Mouse (Mus musculus) limb, embryonic 11.5 days (tissue): ENCODE results near the gene Trf. TPM values are rescaled to one million over a fixed set of nuclear protein-coding genes. Genes with fewer than 3 reads are reported as not detected.

Experiments
- ATAC-seq: fragments of 200-750 bp; cut with Nextera tagmentation; 2 replicates; pipeline ENCODE4 v1.8.0; 2017; ENCODE audit warnings: low read depth; ENCODE audit not compliant: insufficient number of reproducible peaks, low FRiP score, low TSS enrichment
- DNase-seq: peaks from one replicate; pipeline ENCODE4 v3.0.0-alpha.2; 2015; ENCODE audit warnings: low spot score
- H3K27ac ChIP-seq: fragments of 300-500 bp; sonication (generic); replicated peaks from 2 replicates; pipeline ENCODE4 v1.5.1; 2014; ENCODE audit warnings: low read depth, mild to moderate bottlenecking, low read length
- H3K27me3 ChIP-seq: fragments of 300-500 bp; sonication (generic); 2 replicates; pipeline ENCODE4 v1.6.1; 2014; ENCODE audit warnings: mild to moderate bottlenecking, low read length, mixed read lengths; ENCODE audit not compliant: control insufficient read depth, insufficient read depth
- H3K36me3 ChIP-seq: fragments of 300-500 bp; sonication (generic); 2 replicates; pipeline ENCODE4 v1.6.1; 2014; ENCODE audit warnings: mild to moderate bottlenecking, low read length, moderate library complexity, mixed read lengths; ENCODE audit not compliant: control insufficient read depth, insufficient read depth
- H3K4me1 ChIP-seq: fragments of 300-500 bp; sonication (generic); 2 replicates; pipeline ENCODE4 v1.6.1; 2014; ENCODE audit warnings: low read length, mixed read lengths; ENCODE audit not compliant: control insufficient read depth, insufficient read depth
- H3K4me2 ChIP-seq: fragments of 300-500 bp; sonication (generic); 2 replicates; pipeline ENCODE4 v1.6.1; 2014; ENCODE audit warnings: low read depth, mild to moderate bottlenecking, moderate library complexity; ENCODE audit not compliant: severe bottlenecking
- H3K4me3 ChIP-seq: fragments of 300-500 bp; sonication (generic); 2 replicates; pipeline ENCODE4 v1.5.1; 2014; ENCODE audit warnings: low read depth, low read length
- H3K9ac ChIP-seq: fragments of 300-500 bp; sonication (generic); 2 replicates; pipeline ENCODE4 v1.6.1; 2014; ENCODE audit warnings: mild to moderate bottlenecking, low read length
- H3K9me3 ChIP-seq: fragments of 300-500 bp; sonication (generic); 2 replicates; pipeline ENCODE4 v1.6.1; 2016; ENCODE audit warnings: low read length; ENCODE audit not compliant: control insufficient read depth
- WGBS: fragments of 180-500 bp; shearing (Covaris S2); extraction: QIAGEN DNeasy Blood & Tissue Kit; methylation state at CpG from one replicate; pipeline ENCODE4 v1.1.7; 2014; 5-methylcytosine and 5-hydroxymethylcytosine counted together
- polyA plus RNA-seq: library from polyadenylated mRNA; unstranded; fragments of >200 nt; fragmentation: Nextera tagmentation; extraction: Ambion mirVana; gene quantifications from 2 replicates; pipeline ENCODE4 v1.2.1, GENCODE M21; 2014

Gene Trf
- polyA plus RNA-seq, 1 experiment from 2014 or later: 9.7 TPM

DNA sequence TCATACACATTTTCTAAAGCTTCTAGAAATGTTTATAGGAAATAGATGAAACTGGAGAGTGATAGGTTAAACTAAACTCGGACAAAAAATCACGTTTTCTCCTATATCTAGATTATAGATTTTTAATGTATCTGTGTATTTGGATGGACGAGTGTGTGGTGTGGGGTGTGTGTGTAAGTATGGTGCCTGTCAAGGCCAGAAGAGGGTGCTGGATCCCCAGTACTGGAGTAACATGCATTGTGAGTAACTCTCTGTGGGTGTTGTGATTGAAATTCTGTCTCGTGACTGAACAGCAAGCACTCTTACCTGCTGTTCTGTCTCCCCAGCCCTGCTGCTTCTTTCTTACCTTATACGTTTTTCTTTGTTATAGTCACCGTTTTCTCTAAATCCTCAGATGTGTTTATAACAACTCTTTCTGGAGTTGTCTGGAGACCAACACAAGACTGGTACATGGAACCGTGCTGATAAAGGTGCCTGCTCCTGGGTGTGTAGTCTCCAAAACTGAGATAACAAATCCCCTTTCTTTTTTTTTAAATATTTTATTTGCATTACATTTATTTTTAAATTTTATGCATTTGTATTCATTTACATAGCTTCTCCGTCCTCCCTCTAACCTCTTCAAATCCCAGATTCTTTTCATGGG, 16.4 kb upstream of the Trf start:
- Histone ChIP-seq H3K27me3 (no peaks in the 10 kb centered on the region), H3K27ac (no peak overlapping the region), H3K36me3 (no peaks in the 10 kb centered on the region), H3K4me3 (no peak overlapping the region), H3K4me1 (no peaks in the 10 kb centered on the region), H3K9me3 (no peaks in the 10 kb centered on the region), H3K4me2 (no peak overlapping the region), H3K9ac (no peak overlapping the region)
- WGBS: 87% methylated on average over 8 of the region's 8 CpGs
- DNase-seq (no peak), ATAC-seq (no peak)

DNA sequence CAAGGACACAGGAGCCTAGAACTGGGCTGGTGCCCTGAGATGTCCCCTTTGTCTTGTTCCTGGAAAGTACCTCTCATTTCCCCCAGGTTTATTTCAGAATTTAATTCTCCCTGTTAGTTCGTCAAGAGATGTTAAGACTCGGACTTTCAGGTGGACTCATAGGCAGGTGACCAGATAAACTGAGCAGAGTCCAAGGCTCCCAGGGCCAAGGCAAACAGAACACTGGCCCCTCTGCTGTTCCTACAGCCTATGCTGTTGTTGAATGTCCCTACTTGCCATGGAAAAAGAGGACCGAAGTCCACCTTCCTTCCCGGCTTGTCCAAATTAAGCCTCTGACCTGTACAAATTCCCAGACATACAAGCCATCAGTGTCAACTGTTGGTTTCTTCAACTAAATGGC, 13.4 kb upstream of the Trf start:
- WGBS: 88% methylated on average over 4 of the region's 4 CpGs

DNA sequence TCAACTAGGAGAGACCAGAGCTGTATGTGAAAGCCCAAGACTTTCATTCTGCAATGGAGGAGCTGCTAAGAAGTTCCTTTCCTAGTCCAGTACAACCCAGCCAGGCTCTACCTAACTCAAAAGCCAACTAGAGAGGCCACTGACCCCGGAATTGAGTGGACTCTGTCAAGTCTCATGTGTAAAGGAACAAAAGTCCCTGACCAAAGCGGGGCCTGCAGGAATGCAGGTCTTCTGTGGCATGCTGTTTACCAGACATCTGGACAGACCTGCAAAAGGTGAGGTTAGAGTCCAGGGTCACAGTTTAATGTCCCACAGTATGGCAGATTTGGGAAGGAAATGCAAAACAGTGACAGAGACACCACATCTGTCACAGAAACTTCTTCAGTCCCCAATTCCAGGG, 11.0 kb upstream of the Trf start:
- H3K36me3 ChIP-seq: no peaks in the 10 kb centered on the region
- H3K4me3 ChIP-seq: no peak overlapping the region
- H3K9ac ChIP-seq: no peak overlapping the region
- no peak for DNase-seq
- no peaks in the 10 kb centered on the region for H3K4me1 ChIP-seq
- no peak for ATAC-seq
- H3K9me3 ChIP-seq: no peaks in the 10 kb centered on the region
- H3K4me2 ChIP-seq: no peak overlapping the region
- 74% methylated on average over 2 of the region's 2 CpGs for WGBS
- H3K27ac ChIP-seq: no peak overlapping the region
- no peaks in the 10 kb centered on the region for H3K27me3 ChIP-seq

More for the DNA sequence above, 13.4 kb upstream of the Trf start:
- Histone ChIP-seq H3K27me3 (no peaks in the 10 kb centered on the region), H3K27ac (no peak overlapping the region), H3K4me3 (no peak overlapping the region), H3K36me3 (no peaks in the 10 kb centered on the region), H3K4me2 (no peak overlapping the region), H3K9ac (no peak overlapping the region), H3K9me3 (no peaks in the 10 kb centered on the region), H3K4me1 (no peaks in the 10 kb centered on the region)
- DNase-seq (no peak), ATAC-seq (no peak)

DNA sequence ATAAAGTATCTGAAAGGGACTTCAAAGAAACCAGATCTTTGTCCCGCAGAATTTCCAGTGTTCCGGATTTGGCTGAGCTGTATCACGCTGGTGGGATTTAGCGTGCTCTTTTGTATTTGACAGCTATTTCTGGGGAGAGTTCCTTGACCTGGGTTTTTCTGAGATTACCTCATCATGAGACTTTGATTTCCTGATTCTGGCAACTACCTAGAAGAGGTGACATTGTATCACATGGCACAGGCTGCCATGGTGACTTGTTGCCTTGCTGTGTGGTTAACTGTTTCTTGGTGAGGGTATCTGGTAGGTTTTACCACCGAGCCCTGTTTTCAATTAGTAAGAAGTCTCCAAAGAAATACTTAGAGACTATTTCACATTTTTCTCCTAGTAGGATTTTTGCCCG, 9.2 kb upstream of the Trf start:
- Histone ChIP-seq H3K36me3 (no peaks in the 10 kb centered on the region), H3K9ac (no peak overlapping the region), H3K4me2 (no peak overlapping the region), H3K4me3 (no peak overlapping the region), H3K27me3 (no peaks in the 10 kb centered on the region), H3K9me3 (no peaks in the 10 kb centered on the region), H3K4me1 (no peaks in the 10 kb centered on the region), H3K27ac (no peak overlapping the region)
- WGBS: 83% methylated on average over 6 of the region's 6 CpGs
- DNase-seq: no peak
- no peak for ATAC-seq

DNA sequence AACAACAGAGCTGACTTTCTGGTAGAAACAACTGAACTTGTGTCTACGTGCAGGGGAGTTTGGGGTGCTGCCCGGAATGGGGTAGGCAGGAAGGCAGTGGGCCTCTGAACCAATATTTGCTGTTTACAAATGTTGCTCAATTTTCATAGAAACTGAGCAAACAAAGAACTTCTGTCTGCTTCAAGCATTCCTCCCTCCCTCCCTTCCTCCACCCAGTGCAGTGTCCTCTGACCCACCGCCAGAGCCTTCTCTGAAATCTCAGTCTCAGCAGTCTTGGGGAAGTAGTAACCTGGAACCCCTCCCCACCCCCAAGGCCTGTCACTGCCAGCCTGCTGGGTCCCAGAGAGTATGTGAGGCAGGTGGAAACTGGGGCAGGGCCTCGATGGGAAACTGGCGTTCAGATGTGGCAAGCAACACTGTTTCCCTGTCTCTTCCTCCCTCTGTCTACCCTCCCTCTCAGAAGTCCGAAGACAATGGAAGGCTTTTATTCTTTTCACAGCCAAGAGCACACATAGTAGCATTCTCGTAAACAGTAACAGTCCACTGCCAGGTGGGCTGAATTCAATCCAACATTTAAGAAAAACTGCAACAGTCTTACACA, 4.4 kb upstream of the Trf start:
- no peak overlapping the region for H3K27ac ChIP-seq
- 77% methylated on average over 7 of the region's 7 CpGs for WGBS
- DNase-seq: no peak

DNA sequence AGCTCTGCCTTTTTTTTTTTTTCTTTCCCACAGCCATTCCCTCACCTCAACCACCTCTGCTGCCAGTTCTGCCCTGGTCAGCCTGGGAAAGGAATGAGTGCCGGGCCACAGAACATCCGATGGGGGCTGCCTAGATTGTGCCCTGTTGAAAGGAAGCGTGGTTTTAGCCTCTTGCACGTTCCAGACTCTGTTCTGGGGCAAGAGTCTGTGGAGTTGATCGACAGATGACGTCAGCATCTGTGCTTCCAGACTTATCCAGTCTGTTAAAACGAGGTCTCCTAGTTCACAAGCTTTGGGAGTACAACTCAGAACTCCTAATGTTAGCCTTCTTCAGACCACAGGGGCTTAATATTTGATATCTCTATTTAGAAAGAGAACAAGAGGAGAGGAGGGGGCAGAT, 3.8 kb upstream of the Trf start:
- DNase-seq (no peak), ATAC-seq (no peak)
- H3K9me3 ChIP-seq: no peaks in the 10 kb centered on the region
- H3K4me2 ChIP-seq: no peak overlapping the region
- H3K4me1 ChIP-seq: no peaks in the 10 kb centered on the region
- H3K27me3 ChIP-seq: no peaks in the 10 kb centered on the region
- no peak overlapping the region for H3K9ac ChIP-seq
- no peak overlapping the region for H3K4me3 ChIP-seq
- 85% methylated on average over 7 of the region's 7 CpGs for WGBS
- no peak overlapping the region for H3K27ac ChIP-seq
- no peaks in the 10 kb centered on the region for H3K36me3 ChIP-seq

More for the DNA sequence above, 4.4 kb upstream of the Trf start:
- H3K4me1 ChIP-seq: no peaks in the 10 kb centered on the region
- H3K9ac ChIP-seq: no peak overlapping the region
- no peaks in the 10 kb centered on the region for H3K27me3 ChIP-seq
- no peak overlapping the region for H3K4me2 ChIP-seq
- no peaks in the 10 kb centered on the region for H3K9me3 ChIP-seq
- no peak overlapping the region for H3K4me3 ChIP-seq
- no peak for ATAC-seq
- no peaks in the 10 kb centered on the region for H3K36me3 ChIP-seq

DNA sequence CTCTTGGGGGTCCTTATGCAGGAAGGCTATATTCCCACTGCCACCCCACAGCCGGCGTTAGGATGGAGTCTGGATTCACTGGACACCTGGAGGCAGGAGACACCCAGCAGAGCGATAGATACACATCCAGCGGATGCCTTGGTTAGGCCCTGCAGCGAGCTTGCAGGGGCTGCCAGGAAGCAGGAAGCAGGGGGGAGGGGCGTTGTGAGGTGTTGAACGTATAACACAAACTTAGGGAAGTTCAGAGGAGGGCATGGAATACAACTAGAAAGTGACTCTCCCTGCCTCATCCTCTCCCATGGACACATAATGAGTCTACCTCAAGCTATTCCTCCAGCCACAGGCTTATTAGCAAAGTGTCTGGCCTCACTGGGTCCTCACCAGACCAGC, 2.8 kb upstream of the Trf start:
- no peaks in the 10 kb centered on the region for H3K36me3 ChIP-seq
- H3K4me1 ChIP-seq: no peaks in the 10 kb centered on the region
- no peak overlapping the region for H3K4me3 ChIP-seq
- 50% methylated on average over 7 of the region's 7 CpGs for WGBS
- DNase-seq (no peak), ATAC-seq (no peak)
- no peak overlapping the region for H3K27ac ChIP-seq
- no peaks in the 10 kb centered on the region for H3K27me3 ChIP-seq
- H3K9ac ChIP-seq: no peak overlapping the region
- H3K4me2 ChIP-seq: no peak overlapping the region
- H3K9me3 ChIP-seq: no peaks in the 10 kb centered on the region

DNA sequence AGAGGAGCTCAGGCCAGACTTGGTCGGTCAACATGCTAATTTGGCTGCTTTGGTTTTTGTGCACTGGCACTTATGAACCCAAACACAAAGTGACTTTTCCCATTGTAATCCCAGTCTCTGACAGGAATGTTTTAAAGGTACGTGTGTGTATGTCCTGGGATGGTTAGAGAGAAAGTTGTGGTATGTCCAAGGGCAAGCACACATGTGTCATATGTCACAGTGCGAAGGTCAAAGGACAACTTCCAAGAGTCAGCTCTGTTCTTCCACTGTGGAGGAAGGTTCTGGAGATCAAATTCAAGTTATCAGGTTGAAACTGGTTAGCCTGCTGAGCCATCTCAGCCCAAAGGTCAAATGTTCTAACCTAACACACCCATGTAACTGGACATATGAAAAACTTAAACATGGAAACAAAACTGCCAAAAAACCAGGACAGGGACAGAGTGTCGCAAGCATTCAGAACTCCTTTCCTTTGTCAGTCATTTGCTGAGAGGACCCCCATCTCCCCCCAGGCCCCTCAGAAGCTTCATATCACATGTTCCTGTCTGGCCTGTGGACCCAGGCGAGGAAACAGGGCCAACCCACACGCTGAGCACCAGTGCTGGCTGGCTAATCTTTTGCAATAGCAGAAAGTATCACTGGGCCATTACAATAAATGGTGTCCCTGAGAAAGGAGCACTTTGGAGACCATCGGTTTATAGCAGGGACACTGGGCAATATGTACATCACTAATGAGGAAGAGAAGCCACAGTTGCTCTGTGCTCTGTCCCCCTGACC, 2.2 kb upstream of the Trf start:
- no peak overlapping the region for H3K4me2 ChIP-seq
- H3K4me3 ChIP-seq: no peak overlapping the region
- H3K36me3 ChIP-seq: no peaks in the 10 kb centered on the region
- H3K4me1 ChIP-seq: no peaks in the 10 kb centered on the region
- H3K27ac ChIP-seq: no peak overlapping the region
- H3K9ac ChIP-seq: no peak overlapping the region
- no peaks in the 10 kb centered on the region for H3K27me3 ChIP-seq
- DNase-seq (no peak), ATAC-seq (no peak)
- no peaks in the 10 kb centered on the region for H3K9me3 ChIP-seq
- WGBS: 87% methylated on average over 7 of the region's 7 CpGs
